Mouse (Mus musculus) liver, adult 2 months (tissue): ENCODE results near the gene Csnk1g2. TPM values are rescaled to one million over a fixed set of nuclear protein-coding genes. Genes with fewer than 3 reads are reported as not detected.
A peak's percentile ranks its signal among the peaks of the same experiment; 100 is the strongest.

Experiments
- DNase-seq: peaks from one replicate; pipeline ENCODE4 v3.0.0-alpha.2; 2011; ENCODE audit warnings: low read depth, low spot score; ENCODE audit errors: extremely low read depth
- H3K27ac ChIP-seq: fragments of 200-500 bp; replicated peaks from 2 replicates; pipeline ENCODE4 v1.5.1; 2012; ENCODE audit warnings: low read depth, mild to moderate bottlenecking, control low read depth, inconsistent platforms, low read length; ENCODE audit not compliant: insufficient read depth
- H3K27me3 ChIP-seq: fragments of 200-500 bp; 2 replicates; pipeline ENCODE4 v1.6.1; 2012; ENCODE audit warnings: mild to moderate bottlenecking, moderate library complexity, low read length, inconsistent platforms; ENCODE audit not compliant: control insufficient read depth, insufficient read depth
- H3K36me3 ChIP-seq: fragments of 200-500 bp; 2 replicates; pipeline ENCODE4 v1.6.1; 2012; ENCODE audit warnings: low read length, inconsistent platforms; ENCODE audit not compliant: control insufficient read depth, insufficient read depth
- H3K4me1 ChIP-seq: fragments of 200-500 bp; 2 replicates; pipeline ENCODE4 v1.6.1; 2011; ENCODE audit warnings: low read length; ENCODE audit not compliant: control insufficient read depth, insufficient read depth
- H3K4me3 ChIP-seq: fragments of 200-500 bp; 2 replicates; pipeline ENCODE4 v1.5.1; 2011; ENCODE audit warnings: low read depth, mild to moderate bottlenecking, control low read depth, low read length, moderate library complexity; ENCODE audit not compliant: insufficient read depth
- H3K79me2 ChIP-seq: fragments of 200-500 bp; 2 replicates; pipeline ENCODE4 v1.6.1; 2012; ENCODE audit warnings: inconsistent platforms, mild to moderate bottlenecking, low read length, moderate library complexity; ENCODE audit not compliant: control insufficient read depth, insufficient read depth
- H3K9ac ChIP-seq: fragments of 200-500 bp; 2 replicates; pipeline ENCODE4 v1.6.1; 2012; ENCODE audit warnings: low read depth, mild to moderate bottlenecking, control low read depth, inconsistent platforms, low read length
- CTCF ChIP-seq: fragments of 200-500 bp; IDR thresholded peaks from 2 replicates; pipeline ENCODE4 v1.5.1; 2011; ENCODE audit warnings: low read depth, low read length, control low read depth
- POLR2A ChIP-seq: fragments of 200-500 bp; IDR thresholded peaks from 2 replicates; pipeline ENCODE4 v1.6.1; 2011; ENCODE audit warnings: low read length, control low read depth; ENCODE audit not compliant: insufficient read depth; ENCODE audit errors: extremely low read depth
- WGBS: fragments of 180-500 bp; shearing (Covaris S2); methylation state at CpG from one replicate; pipeline ENCODE4 v1.1.7; 2018; 5-methylcytosine and 5-hydroxymethylcytosine counted together
- polyA plus RNA-seq: library from polyadenylated mRNA; depleted of rRNA; stranded (reverse); fragments of >200 nt; gene quantifications from 2 replicates; pipeline ENCODE4 v1.2.3, GENCODE M21; 2012
- total RNA-seq: library from RNA; depleted of rRNA; stranded (reverse); fragments of >200 nt; gene quantifications from 2 replicates; pipeline ENCODE4 v1.2.3, GENCODE M21; 2014

The Csnk1g2 gene
- total and polyA plus RNA-seq, 2 experiments, result 54.4 to 123 TPM

DNA sequence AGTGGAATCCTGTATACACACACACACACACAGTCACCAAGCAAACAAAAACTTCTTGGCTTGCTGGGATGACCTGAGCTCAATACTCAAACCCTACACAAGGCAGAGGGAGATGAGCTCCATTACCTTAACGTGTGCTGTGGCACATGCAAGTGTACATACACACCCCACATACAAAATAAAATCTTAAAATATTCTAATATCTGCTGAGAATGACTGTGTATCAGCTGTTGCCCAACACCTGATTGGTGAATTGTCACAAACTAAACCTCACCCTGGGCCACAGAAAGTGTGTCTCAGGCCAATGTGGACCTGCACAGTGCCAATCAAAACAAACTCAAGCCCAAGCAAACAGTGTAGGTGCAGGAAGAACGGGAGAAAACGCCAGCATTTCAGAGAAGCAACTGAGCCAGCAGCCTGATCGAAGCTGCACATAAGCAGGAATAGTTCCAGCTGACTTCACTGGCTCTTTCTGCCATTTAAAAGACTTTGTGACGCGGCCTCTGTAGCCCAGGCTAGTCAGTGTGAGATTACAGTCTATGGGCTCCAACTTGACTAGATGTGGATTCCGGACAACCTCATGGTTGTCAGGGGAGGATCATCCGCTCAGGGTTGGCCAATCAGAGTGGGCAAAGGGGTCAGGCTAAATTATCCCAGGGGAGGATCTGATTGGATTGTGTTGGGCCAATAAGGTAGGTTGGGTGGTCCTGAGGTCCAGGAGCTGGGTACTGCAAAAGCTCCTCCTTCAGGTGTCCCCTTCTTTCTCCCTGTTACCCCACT lies 3.0 kb upstream of the Csnk1g2 start:
- H3K4me1 ChIP-seq, result peaks cover 16% of the 10 kb centered on the region

DNA sequence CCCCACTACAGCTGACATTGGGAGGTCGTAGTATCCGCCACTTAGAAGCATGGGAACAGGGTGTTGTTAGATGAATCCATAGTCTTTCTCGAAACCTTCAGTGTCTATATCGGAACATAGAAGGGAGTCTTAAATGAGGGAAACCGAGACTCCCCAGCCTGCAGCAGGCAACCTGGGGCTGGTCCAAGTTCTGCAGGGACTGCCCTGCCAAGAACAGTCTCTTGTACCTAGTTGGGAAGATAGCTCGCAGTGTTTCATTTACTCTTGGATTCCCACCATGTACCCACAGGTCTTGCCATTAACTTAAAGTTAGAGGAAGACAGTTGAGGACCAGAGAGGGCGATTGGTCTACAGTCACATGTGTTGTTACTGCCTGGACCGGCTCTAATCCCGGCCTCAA lies 2.3 kb upstream of the Csnk1g2 start:
- WGBS, result 76% methylated on average over 9 of the region's 9 CpGs

More for the DNA sequence above, 3.0 kb upstream of the Csnk1g2 start:
- Histone ChIP-seq H3K9ac (no peak overlapping the region), H3K4me3 (no peak overlapping the region), H3K27me3 (no peaks in the 10 kb centered on the region), H3K27ac (peak overlapping the region; percentile 87), H3K79me2 (peaks cover 20% of the 10 kb centered on the region), H3K36me3 (no peaks in the 10 kb centered on the region)
- TF ChIP-seq POLR2A, result no peak
- no peak for TF ChIP-seq CTCF
- 26% methylated on average over 8 of the region's 8 CpGs for WGBS
- peak; percentile 98 for DNase-seq

DNA sequence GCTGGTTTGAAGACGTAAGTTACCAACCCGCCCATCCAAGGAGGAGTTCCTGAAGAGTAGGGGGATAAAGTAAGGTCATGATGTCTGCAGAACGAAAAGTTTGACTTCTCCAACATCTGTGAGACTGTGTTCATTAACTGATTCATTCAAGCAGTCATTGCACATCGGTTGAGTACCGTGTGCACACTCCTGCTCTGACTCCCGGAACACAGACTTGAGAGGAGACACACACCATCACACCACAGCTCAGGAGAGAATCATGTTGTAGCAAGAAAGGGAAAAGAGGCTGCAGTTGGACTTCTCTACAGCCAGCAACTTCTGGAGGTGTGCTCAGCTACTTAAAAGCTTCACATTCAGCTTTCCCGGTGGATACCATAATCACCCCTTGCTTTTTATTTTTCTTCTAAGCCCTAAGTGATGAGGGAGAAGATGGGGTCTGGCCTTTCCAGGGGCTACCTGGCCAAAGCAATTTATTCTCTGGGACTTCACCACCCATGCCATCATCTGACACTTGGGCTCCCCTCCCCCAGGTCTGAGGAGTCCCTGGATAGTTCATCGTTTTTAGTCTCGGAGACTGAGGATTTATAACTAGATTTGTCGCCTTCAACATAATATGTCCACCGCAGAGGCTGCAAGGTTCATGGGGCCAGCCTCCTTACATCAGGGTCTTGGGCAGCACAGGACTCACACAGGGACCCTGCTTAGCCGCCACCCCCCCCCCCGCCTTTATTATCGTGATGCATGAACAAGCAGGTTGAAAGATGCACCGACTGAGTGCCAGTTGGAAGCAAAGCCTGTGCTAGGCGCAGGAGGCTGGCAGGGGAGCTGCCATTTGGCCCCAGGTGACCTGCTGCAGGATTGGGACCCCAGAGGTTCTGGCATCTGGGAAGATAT lies 1.6 kb upstream of the Csnk1g2 start:
- TF ChIP-seq POLR2A (no peak), CTCF (no peak)
- H3K27ac ChIP-seq, result peak overlapping the region; percentile 87
- H3K9ac ChIP-seq, result peak overlapping the region; percentile 46
- DNase-seq, result no peak
- no peaks in the 10 kb centered on the region for H3K36me3 ChIP-seq
- H3K4me1 ChIP-seq, result peaks cover 29% of the 10 kb centered on the region
- H3K79me2 ChIP-seq, result peaks cover 34% of the 10 kb centered on the region
- peak overlapping the region; percentile 64 for H3K4me3 ChIP-seq
- H3K27me3 ChIP-seq, result no peaks in the 10 kb centered on the region
- WGBS, result 65% methylated on average over 16 of the region's 16 CpGs

More for the DNA sequence above, 2.3 kb upstream of the Csnk1g2 start:
- Histone ChIP-seq H3K79me2 (peaks cover 27% of the 10 kb centered on the region), H3K27me3 (no peaks in the 10 kb centered on the region), H3K9ac (no peak overlapping the region), H3K4me3 (no peak overlapping the region), H3K27ac (peak overlapping the region; percentile 87), H3K36me3 (no peaks in the 10 kb centered on the region), H3K4me1 (peaks cover 23% of the 10 kb centered on the region)
- no peak for TF ChIP-seq POLR2A
- TF ChIP-seq CTCF, result no peak
- peak; percentile 24 for DNase-seq

DNA sequence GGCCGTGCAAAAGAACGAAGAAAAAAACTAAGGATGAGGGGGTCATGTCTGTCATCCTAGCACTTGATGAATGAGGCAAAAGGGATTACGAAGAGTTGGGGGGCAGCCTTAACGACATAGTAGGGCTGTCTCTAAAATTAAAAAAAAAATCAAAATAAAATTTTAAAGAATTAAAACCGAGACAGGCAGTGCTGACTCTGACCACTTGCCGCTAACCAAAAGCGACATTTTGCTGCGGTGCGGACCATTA lies 1.0 kb upstream of the Csnk1g2 start:
- no peaks in the 10 kb centered on the region for H3K36me3 ChIP-seq
- no peak for DNase-seq
- TF ChIP-seq POLR2A, result no peak
- TF ChIP-seq CTCF, result no peak
- 6% methylated on average over 9 of the region's 9 CpGs for WGBS
- peaks cover 38% of the 10 kb centered on the region for H3K79me2 ChIP-seq
- peak overlapping the region; percentile 48 for H3K27ac ChIP-seq
- peak overlapping the region; percentile 46 for H3K9ac ChIP-seq
- H3K4me1 ChIP-seq, result peaks cover 30% of the 10 kb centered on the region
- peak overlapping the region; percentile 64 for H3K4me3 ChIP-seq
- H3K27me3 ChIP-seq, result no peaks in the 10 kb centered on the region

DNA sequence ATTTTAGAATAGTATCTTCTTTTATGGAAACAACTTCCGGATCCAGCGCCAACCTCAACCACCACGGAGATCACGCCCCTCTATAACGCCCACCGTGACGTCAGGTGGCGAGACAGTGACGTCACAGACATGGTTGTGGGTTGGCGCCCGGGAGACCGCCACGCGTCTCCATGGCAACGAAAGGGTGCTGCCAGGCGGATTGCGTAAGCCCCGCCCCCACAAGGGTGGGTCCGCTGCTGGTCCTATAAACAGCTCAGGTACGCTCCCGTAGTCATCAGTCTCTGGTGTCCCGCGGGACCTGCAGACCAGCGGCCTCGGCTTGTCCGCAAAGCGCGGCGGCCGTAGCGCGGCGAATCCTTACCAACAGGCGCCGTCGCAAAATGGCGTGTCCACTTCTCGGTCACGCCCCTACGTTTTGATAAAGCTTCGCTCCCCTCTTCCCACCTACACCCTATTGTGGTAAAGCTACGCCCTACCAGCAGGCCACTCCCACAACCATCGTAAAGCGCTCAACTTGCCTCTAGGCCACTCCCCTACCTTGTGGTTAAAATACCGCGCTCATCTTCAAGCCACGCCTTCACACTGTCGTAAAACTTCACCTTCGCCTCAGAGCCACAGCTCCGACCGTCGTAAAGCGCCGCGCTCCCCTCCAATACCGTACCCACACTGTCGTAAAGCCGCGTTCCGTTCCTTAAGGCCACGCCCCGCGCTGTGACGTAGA lies 538 bp upstream of the Csnk1g2 start:
- Histone ChIP-seq H3K4me1 (peaks cover 30% of the 10 kb centered on the region), H3K4me3 (peak overlapping the region; percentile 64), H3K27me3 (no peaks in the 10 kb centered on the region), H3K9ac (peak overlapping the region; percentile 63), H3K36me3 (no peaks in the 10 kb centered on the region), H3K27ac (peak overlapping the region; percentile 80), H3K79me2 (peaks cover 38% of the 10 kb centered on the region)
- WGBS, result under 1% methylated on average over 64 of the region's 64 CpGs
- TF ChIP-seq POLR2A (peak; percentile 92), CTCF (no peak)
- DNase-seq, result peak; percentile 100
